Mouse (Mus musculus): ENCODE measurements around the gene Cryzl1. TPM values are rescaled to one million over a fixed set of nuclear protein-coding genes. Genes with fewer than 3 reads are reported as not detected.

Cryzl1 gene
- polyA plus RNA-seq, 1 experiment from 2014 or later: 62.2 TPM

DNA sequence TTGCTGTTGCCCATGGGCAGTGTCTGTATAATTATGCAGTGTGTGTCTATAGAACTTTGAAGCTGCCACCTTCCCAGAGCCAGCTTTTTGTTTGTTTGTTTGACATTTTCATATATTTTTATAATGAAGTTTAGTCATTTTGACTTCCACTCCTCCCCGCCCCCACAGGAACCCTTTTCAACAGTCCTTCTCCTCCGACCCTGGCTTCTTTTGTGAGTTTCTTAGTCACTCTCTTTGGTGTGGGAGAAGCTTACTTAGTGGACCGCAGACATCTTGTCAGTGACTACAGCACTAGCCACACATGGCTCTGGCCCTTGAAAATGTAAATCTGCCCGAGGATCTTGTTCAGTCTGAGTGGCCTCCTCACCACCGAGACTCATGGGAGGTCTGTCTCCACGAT lies 35.6 kb upstream of the Cryzl1 start:
- no peak overlapping the region for H3K27ac ChIP-seq (ENCODE audit: low read length)
- WGBS: 76% methylated on average over 6 of the region's 6 CpGs

DNA sequence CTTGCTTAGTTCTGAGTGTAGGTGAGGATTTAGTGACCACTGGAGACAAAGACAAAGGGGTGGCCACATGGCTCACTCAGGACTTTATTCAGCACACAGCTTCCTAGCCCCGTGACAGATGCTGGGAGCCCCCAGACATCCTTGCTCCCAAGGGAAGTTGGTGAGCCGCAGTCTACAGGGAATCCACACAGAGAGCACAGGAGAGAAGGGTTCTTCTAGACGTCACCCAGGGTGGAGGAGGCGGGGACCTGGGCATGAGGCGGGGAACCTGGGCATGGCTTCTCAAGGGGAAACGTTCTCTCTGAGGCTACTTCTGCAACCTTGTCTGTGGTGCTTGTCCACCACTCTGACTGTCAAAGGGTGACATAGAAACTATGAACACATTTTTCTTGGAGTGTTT lies 35.2 kb upstream of the Cryzl1 start:
- ATAC-seq (ENCODE audit: insufficient read depth, low FRiP score): no peak
- no peaks in the 10 kb centered on the region for H3K9me3 ChIP-seq (replicated peaks; ENCODE audit: control insufficient read depth, low read length)
- 59% methylated on average over 6 of the region's 6 CpGs for whole genome bisulfite sequencing
- no peak overlapping the region for H3K9ac ChIP-seq (ENCODE audit: low read length)
- no peaks in the 10 kb centered on the region for H3K36me3 ChIP-seq (ENCODE audit: control insufficient read depth, insufficient read depth, low read length)
- peaks cover 30% of the 10 kb centered on the region for H3K4me1 ChIP-seq (ENCODE audit: control insufficient read depth, insufficient read depth, low read length)
- no peak overlapping the region for H3K4me2 ChIP-seq (ENCODE audit: low read depth, low read length)
- H3K27ac ChIP-seq (ENCODE audit: low read length): peak overlapping the region; percentile 6; the same call in 1 of the 2 replicates
- H3K4me3 ChIP-seq (replicated peaks; ENCODE audit: low read length): no peak overlapping the region
- no peaks in the 10 kb centered on the region for H3K27me3 ChIP-seq (ENCODE audit: control insufficient read depth, insufficient read depth, low read length)

More for the DNA sequence above, 35.6 kb upstream of the Cryzl1 start:
- Histone ChIP-seq H3K27me3 (ENCODE audit: control insufficient read depth, insufficient read depth, low read length) (no peaks in the 10 kb centered on the region), H3K4me3 (replicated peaks; ENCODE audit: low read length) (no peak overlapping the region), H3K4me2 (ENCODE audit: low read depth, low read length) (no peak overlapping the region), H3K36me3 (ENCODE audit: control insufficient read depth, insufficient read depth, low read length) (no peaks in the 10 kb centered on the region), H3K9me3 (replicated peaks; ENCODE audit: control insufficient read depth, low read length) (no peaks in the 10 kb centered on the region), H3K4me1 (ENCODE audit: control insufficient read depth, insufficient read depth, low read length) (peaks cover 30% of the 10 kb centered on the region), H3K9ac (ENCODE audit: low read length) (no peak overlapping the region)
- ATAC-seq (ENCODE audit: insufficient read depth, low FRiP score): no peak

DNA sequence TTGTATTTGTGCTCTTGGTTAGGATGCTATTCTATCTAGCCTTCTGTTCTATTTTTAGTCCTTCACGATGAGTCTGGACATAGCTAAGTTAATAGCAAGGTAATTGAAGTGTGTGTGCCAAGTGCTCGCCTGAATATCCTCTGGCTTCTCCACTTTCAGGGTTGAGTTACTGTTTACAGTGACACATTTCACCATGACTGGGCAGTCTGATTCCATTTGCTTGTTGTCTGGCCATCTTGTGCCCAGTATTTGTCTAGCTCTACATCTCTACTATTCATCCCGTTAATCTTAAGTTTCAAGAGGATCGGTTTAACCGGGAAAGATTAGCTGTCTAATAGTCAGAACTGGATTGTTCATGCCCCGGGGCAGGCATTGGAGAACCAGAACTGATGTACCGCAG lies 33.7 kb upstream of the Cryzl1 start:
- H3K4me3 ChIP-seq (replicated peaks; ENCODE audit: low read length): no peak overlapping the region
- no peak overlapping the region for H3K27ac ChIP-seq (ENCODE audit: low read length)
- H3K4me2 ChIP-seq (ENCODE audit: low read depth, low read length): no peak overlapping the region
- no peaks in the 10 kb centered on the region for H3K9me3 ChIP-seq (replicated peaks; ENCODE audit: control insufficient read depth, low read length)
- peaks cover 29% of the 10 kb centered on the region for H3K4me1 ChIP-seq (ENCODE audit: control insufficient read depth, insufficient read depth, low read length)
- no peak for ATAC-seq (ENCODE audit: insufficient read depth, low FRiP score)
- 66% methylated on average over 7 of the region's 7 CpGs for WGBS
- H3K27me3 ChIP-seq (ENCODE audit: control insufficient read depth, insufficient read depth, low read length): no peaks in the 10 kb centered on the region
- H3K36me3 ChIP-seq (ENCODE audit: control insufficient read depth, insufficient read depth, low read length): no peaks in the 10 kb centered on the region
- no peak overlapping the region for H3K9ac ChIP-seq (ENCODE audit: low read length)

DNA sequence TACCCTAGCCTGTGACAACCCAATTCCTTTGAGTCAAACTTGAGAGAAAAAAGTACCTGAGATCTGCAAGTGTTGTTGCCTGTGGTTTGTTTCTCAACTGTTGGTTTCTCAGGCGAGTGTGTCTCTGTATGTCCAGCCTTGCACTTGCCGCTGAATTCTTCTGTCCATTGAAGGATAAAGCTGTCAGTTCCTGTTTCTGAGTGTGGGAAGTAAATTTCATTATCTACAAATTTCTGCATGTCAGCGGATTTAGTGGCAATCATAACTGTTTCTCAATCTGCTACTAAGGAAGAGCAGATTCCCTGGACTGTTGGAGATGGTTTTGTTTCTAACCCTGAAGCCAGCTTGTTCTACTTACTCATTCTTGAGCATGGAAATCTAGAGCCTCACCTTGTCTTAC lies 33.0 kb upstream of the Cryzl1 start:
- H3K4me2 ChIP-seq (ENCODE audit: low read depth, low read length): no peak overlapping the region

DNA sequence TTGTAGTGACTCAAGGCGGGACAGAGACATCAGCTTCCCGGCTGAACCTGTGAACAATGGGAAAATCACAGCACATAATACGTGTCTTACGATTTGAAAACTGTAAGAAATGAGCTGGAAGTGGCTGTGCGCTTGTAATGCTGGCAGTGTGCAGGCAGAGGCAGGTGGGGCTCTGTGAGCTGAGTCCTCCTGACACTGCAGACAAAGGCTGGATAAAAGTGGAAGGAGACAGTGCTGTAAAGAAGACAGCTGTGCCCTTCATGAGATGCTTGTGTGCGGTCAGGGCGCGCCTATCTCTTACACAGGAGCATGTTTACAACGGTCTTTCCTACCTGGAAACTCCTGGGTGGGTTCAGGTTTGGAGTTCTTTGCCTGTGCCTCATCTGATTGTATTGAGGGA lies 32.4 kb upstream of the Cryzl1 start:
- Histone ChIP-seq H3K4me3 (replicated peaks; ENCODE audit: low read length) (no peak overlapping the region), H3K9ac (ENCODE audit: low read length) (no peak overlapping the region), H3K27me3 (ENCODE audit: control insufficient read depth, insufficient read depth, low read length) (no peaks in the 10 kb centered on the region), H3K4me1 (ENCODE audit: control insufficient read depth, insufficient read depth, low read length) (peaks cover 17% of the 10 kb centered on the region; the same call in 1 of the 2 replicates), H3K27ac (ENCODE audit: low read length) (no peak overlapping the region), H3K36me3 (ENCODE audit: control insufficient read depth, insufficient read depth, low read length) (no peaks in the 10 kb centered on the region), H3K9me3 (replicated peaks; ENCODE audit: control insufficient read depth, low read length) (no peaks in the 10 kb centered on the region), H3K4me2 (ENCODE audit: low read depth, low read length) (no peak overlapping the region)
- 74% methylated on average over 9 of the region's 9 CpGs for WGBS
- no peak for ATAC-seq (ENCODE audit: insufficient read depth, low FRiP score)

More for the DNA sequence above, 33.0 kb upstream of the Cryzl1 start:
- 63% methylated on average over 3 of the region's 3 CpGs for WGBS
- no peak for ATAC-seq (ENCODE audit: insufficient read depth, low FRiP score)
- peaks cover 22% of the 10 kb centered on the region for H3K4me1 ChIP-seq (ENCODE audit: control insufficient read depth, insufficient read depth, low read length)
- no peaks in the 10 kb centered on the region for H3K27me3 ChIP-seq (ENCODE audit: control insufficient read depth, insufficient read depth, low read length)
- no peaks in the 10 kb centered on the region for H3K36me3 ChIP-seq (ENCODE audit: control insufficient read depth, insufficient read depth, low read length)
- H3K4me3 ChIP-seq (replicated peaks; ENCODE audit: low read length): no peak overlapping the region
- no peaks in the 10 kb centered on the region for H3K9me3 ChIP-seq (replicated peaks; ENCODE audit: control insufficient read depth, low read length)
- H3K9ac ChIP-seq (ENCODE audit: low read length): no peak overlapping the region
- H3K27ac ChIP-seq (ENCODE audit: low read length): no peak overlapping the region

DNA sequence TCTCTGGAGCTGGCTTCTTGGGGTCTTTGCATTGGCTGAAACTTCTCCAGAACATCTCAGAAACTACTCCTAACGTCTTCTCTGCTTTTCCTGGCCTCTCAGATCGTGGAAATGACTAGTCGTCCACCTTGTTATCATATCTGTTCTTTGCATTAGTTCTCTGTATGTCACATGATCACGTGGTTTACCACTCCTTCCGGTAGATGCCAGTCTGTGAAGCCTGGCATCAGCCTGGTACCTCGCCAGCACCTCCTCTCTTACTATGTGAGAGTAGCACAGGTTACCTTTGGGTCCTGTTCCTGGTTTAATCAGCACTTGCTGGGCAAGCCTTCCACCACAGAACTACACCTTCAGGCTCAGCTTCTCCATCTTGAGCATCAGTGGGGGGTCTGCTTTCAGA lies 26.2 kb upstream of the Cryzl1 start:
- no peak overlapping the region for H3K4me3 ChIP-seq (replicated peaks; ENCODE audit: low read length)
- no peaks in the 10 kb centered on the region for H3K4me1 ChIP-seq (ENCODE audit: control insufficient read depth, insufficient read depth, low read length)
- 82% methylated on average over 6 of the region's 6 CpGs for WGBS
- H3K4me2 ChIP-seq (ENCODE audit: low read depth, low read length): no peak overlapping the region
- no peak for ATAC-seq (ENCODE audit: insufficient read depth, low FRiP score)
- H3K27ac ChIP-seq (ENCODE audit: low read length): no peak overlapping the region
- no peak overlapping the region for H3K9ac ChIP-seq (ENCODE audit: low read length)
- no peaks in the 10 kb centered on the region for H3K27me3 ChIP-seq (ENCODE audit: control insufficient read depth, insufficient read depth, low read length)
- no peaks in the 10 kb centered on the region for H3K36me3 ChIP-seq (ENCODE audit: control insufficient read depth, insufficient read depth, low read length)
- no peaks in the 10 kb centered on the region for H3K9me3 ChIP-seq (replicated peaks; ENCODE audit: control insufficient read depth, low read length)

DNA sequence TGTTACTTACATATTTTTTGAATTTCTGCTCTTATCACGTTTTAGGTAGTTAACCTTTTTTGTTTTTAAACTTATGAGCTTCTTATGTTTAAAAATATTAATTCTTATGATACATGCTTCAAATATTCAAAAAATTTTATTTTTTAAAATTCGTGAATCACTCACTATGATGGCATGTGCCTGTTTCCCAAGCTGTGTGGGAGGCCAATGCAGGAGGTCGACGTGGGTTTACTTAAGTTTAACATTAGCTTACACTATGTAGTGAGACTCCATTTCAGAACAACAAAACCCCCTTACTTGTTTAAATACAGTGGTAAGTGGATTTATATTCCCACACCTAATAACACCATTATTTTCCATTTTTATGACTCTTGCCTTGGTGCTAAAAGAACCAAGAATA lies 24.8 kb upstream of the Cryzl1 start:
- no peaks in the 10 kb centered on the region for H3K4me1 ChIP-seq (ENCODE audit: control insufficient read depth, insufficient read depth, low read length)
- ATAC-seq (ENCODE audit: insufficient read depth, low FRiP score): no peak
- no peak overlapping the region for H3K4me2 ChIP-seq (ENCODE audit: low read depth, low read length)
- WGBS: 61% methylated on average over 4 of the region's 4 CpGs
- H3K36me3 ChIP-seq (ENCODE audit: control insufficient read depth, insufficient read depth, low read length): no peaks in the 10 kb centered on the region
- H3K9ac ChIP-seq (ENCODE audit: low read length): no peak overlapping the region
- no peaks in the 10 kb centered on the region for H3K27me3 ChIP-seq (ENCODE audit: control insufficient read depth, insufficient read depth, low read length)
- no peak overlapping the region for H3K27ac ChIP-seq (ENCODE audit: low read length)
- no peaks in the 10 kb centered on the region for H3K9me3 ChIP-seq (replicated peaks; ENCODE audit: control insufficient read depth, low read length)
- H3K4me3 ChIP-seq (replicated peaks; ENCODE audit: low read length): no peak overlapping the region

DNA sequence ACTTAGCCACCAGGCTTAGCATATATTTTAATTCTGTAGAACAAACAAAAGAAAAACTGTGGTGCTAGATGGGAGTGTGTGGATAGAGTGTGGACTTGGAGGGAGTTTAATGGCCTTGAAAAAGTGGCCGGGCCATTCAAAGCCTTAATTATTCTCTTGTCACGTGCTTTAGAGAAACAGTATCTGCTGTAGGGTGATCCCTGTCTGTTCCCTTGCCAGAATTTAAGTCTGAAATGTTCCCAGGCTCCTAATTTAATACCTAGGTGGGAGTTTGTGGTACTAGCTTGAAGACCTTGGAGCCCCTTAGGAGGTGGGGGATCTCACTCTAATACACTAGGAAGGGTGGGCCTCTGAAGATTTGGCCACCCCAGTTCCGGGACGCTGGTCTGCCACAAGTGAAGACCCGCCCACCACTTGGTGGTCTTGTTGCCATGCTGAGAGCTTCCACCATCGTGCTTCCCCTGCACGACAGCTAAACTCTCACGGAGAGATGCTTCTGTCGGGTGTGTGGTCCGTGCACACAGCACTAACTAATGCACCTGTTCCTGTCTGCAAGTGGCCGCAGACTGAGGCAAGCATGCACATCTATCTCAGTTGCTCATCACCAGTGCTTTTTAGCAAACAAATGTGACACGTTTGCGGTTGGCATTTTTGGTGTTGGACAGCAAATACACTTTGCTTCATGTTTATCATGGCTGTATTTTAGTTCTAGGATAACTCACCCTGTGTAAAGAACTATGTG lies 23.0 kb upstream of the Cryzl1 start:
- no peaks in the 10 kb centered on the region for H3K9me3 ChIP-seq (replicated peaks; ENCODE audit: control insufficient read depth, low read length)
- no peak overlapping the region for H3K9ac ChIP-seq (ENCODE audit: low read length)
- WGBS: 75% methylated on average over 13 of the region's 13 CpGs
- H3K4me1 ChIP-seq (ENCODE audit: control insufficient read depth, insufficient read depth, low read length): no peaks in the 10 kb centered on the region
- ATAC-seq (ENCODE audit: insufficient read depth, low FRiP score): no peak
- H3K27ac ChIP-seq (ENCODE audit: low read length): no peak overlapping the region
- no peak overlapping the region for H3K4me2 ChIP-seq (ENCODE audit: low read depth, low read length)
- H3K36me3 ChIP-seq (ENCODE audit: control insufficient read depth, insufficient read depth, low read length): no peaks in the 10 kb centered on the region
- no peak overlapping the region for H3K4me3 ChIP-seq (replicated peaks; ENCODE audit: low read length)
- no peaks in the 10 kb centered on the region for H3K27me3 ChIP-seq (ENCODE audit: control insufficient read depth, insufficient read depth, low read length)

DNA sequence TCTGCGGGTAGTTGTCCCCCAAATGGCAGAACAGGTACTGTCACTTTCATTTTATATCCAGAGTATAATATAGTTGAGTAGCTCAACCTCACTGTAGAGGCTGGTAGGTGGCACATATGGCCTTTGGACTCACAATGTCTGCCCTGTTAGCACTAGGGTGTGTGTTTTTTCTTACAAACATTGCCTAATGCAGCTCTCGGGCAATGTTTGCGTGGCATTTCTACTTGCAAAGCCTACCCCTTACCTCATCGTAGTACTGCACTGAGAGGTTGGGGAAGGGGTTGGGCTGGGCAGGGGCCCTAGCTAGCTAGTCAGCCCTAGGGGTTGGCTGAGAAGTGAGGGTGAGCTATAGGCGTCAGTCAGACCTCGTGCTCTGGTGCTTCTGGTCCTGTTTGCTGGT lies 18.8 kb upstream of the Cryzl1 start:
- no peaks in the 10 kb centered on the region for H3K36me3 ChIP-seq (ENCODE audit: control insufficient read depth, insufficient read depth, low read length)
- no peak overlapping the region for H3K4me3 ChIP-seq (replicated peaks; ENCODE audit: low read length)
- H3K4me2 ChIP-seq (ENCODE audit: low read depth, low read length): no peak overlapping the region
- WGBS: 74% methylated on average over 6 of the region's 6 CpGs
- H3K4me1 ChIP-seq (ENCODE audit: control insufficient read depth, insufficient read depth, low read length): peaks cover 10% of the 10 kb centered on the region
- no peaks in the 10 kb centered on the region for H3K27me3 ChIP-seq (ENCODE audit: control insufficient read depth, insufficient read depth, low read length)
- no peak overlapping the region for H3K9ac ChIP-seq (ENCODE audit: low read length)
- peak; percentile 80; the same call in 1 of the 2 replicates for ATAC-seq (ENCODE audit: insufficient read depth, low FRiP score)
- H3K9me3 ChIP-seq (replicated peaks; ENCODE audit: control insufficient read depth, low read length): no peaks in the 10 kb centered on the region
- peak overlapping the region; percentile 50 for H3K27ac ChIP-seq (ENCODE audit: low read length)
